Mouse (Mus musculus): ENCODE data around the gene Nhlrc4.

Gene Nhlrc4

DNA sequence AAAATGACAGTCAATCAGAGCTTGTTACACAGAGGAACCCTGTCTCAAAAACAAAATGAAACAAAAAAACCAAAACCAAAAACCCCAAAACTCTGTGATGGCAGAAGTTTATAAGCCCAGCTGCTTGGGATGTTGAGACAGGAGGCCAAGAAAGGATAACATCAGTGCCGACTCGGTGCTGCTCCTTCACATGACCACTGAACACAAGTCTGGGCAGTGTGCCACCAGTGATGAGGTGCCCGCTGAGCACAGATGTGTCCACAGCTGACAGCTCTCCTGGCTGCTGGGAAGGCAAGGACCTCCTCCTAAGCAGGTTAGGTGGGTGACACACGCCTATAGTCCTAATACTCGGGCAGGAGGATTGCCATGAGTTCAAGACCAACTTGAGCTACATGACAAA lies 22.6 kb downstream of the Nhlrc4 start:
- DNase-seq (ENCODE audit: low spot score) = no peak

DNA sequence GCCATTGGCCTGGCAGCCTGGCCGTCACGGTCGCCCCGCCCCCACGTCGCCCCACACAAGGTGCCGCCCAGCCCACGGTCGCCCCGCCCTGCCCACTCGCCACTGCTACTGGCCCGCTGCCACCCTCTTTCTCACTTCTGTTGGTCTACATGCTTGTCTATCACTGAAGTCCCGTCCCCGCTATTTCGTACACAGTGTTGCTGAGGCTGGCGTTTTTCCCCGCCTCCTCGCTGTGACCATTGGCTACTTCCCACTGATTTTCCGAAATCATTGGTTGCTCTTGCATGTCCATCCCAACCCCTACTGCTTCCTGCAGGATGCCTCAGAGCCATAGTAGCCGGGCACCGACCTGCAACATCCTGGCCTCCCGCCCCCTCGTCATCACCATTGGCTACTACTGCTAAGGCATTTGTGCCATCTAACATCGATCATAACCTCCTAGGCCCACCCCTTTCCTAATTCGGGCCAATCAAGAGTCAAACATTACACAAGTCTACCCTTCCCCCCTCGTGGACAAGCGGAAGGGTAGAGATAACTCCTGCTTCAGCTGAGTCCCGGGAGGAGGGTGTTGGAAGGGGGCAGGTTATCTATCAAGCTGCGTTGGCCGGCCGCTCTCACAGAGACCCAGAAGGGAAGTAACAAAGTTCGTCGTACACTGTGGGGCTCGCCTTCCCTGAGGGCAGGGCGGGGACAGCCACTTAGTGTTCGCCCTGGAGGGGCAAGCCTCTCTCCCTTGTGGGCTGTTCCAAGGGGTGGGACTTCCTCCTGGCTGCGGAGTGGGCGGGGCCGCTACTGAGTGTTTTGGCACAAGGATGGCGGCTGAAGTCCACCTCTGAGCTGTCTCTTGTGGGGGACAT lies 24.7 kb downstream of the Nhlrc4 start:
- peak; percentile 100 for DNase-seq (ENCODE audit: low spot score)

DNA sequence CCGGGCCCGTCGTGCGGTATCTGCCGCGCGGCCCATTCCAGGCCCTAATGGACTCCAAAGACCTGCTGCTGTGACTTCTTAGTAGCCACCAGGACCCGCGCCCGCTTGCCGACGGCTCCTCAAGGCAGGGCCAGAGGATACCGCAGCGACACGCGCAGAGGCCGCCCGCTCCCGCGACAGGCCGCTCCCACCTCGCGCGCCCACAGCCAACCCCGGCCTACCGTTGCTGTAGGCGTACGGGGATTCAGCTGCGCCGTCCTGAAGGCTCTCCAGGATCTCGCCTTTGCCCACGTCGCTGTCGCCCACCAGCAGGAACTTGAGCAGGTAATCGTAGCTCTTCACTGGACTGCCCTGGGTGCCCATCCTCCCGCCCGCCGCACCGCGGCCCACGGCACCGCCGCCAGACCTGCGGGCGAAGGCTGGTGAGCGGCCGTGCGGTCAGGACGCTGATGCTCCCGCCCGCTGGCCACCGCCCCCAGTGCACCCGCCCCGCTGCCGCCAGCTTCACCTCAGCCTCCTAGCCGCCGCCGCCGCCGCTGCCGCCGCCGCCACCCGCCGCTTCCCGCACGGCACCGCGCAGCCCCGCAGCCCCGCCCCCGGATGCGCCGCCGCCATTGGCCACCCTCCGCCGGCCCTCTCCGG lies 25.5 kb downstream of the Nhlrc4 start, which contains the start of gene Rab40c:
Gene Rab40c (minus strand): TSS at position 584 of the 642 bp plus-strand sequence.
- peak; percentile 22 for DNase-seq (ENCODE audit: low spot score)

DNA sequence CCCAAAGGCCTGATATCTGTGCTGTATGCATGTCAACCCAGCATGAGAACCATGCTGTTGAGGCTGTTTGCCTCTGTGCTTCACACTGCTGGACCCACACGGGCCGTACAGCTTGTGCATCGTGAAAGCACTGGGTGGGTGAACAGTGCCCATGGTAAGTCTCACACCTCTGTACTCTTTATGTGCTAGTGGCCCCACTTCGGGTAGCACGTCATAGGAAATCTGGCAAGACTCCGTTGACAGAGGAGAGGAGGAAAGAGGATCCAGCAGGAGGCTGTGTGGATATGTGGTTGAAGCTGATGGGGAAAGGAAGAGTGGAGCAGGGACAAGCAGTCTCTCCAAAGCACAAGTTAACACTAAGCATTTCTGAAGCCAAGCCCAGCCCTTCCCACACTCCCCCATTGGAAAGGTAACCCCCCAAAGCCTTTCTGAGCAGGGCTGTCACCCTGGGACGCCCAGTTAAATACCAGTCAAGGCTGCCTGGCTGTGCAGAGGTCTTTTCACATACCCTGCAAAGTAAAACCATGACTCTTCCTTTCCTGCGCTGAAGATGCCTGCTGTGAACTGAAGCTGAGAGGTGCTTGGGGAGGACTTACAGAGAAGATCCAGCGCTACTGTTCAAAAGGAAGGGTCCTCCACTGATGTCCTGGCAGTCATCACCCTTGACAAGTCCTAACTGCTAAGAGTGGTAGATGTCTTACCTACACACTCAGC lies 26.6 kb downstream of the Nhlrc4 start:
- DNase-seq (ENCODE audit: low spot score) = no peak

DNA sequence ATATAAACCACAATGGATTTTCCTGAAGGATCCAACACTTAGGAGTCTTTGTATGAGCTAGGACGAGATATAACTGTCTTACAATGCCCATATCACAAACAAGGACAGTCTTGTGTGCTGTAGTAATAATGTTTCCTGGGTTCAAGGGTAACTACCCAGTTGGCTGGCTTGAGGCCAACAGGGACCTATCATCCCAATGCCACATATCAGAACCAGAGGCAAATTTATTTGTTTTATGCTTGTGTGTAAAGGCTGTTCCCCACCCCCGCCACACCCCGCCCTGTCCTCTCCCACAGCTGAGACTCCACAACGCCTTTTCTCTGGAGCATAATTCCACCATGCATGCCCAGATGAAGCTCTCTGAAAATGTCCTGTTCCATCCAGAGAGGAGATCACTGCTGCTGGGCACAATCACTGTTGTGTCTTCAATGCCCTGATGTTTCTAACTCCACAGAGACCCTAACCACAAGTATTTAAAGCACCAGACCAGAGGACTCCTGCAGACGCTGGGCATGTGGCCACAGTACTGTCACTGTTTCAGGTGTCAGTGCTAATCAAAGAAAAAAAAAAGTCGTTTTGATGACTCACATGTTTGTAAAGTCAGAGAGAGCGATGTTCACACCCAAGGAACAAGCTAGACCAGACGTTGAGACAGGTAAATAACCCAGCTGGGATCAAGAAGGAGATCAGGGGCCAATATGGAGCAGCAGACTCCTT lies 27.7 kb downstream of the Nhlrc4 start:
- DNase-seq (ENCODE audit: low spot score) = no peak

DNA sequence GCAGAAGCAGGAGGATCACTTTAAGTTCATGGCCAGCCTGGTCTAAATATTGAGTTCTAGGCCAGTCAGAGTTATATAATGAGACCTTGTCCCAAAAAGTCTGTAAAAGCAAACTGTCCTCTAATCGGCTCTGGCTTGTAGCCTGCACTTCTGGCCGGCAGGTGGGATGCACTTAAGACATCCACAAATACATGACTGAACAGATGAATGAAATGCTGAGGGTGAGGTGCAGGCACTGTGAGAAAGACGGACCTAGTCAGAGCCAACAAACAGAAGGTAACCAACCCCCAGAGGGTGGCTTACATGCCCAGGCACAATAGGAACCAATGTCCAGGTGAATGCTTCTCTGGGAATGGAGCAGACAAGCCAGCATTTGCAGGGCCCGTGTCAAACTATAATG lies 30.5 kb downstream of the Nhlrc4 start:
- DNase-seq (ENCODE audit: low spot score) = no peak

DNA sequence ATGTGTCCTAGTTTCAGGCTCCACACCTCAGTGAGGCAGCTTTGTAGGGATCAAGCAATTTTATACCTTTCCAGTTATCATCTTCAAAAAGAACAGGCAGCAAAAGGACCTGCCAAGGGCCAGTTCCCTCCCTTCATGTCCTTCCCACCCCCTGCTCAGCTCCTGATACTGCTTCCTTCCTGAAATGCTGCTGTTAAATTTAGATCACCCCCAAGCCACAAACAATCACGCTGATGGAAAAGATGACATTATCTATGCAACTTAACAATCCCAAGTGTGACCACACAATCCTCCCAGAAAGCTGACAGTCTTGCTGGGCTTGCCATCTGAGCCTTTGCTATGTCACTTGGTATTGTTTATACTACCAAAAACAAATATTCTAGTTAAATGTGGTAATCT lies 30.9 kb downstream of the Nhlrc4 start:
- DNase-seq (ENCODE audit: low spot score) = no peak

DNA sequence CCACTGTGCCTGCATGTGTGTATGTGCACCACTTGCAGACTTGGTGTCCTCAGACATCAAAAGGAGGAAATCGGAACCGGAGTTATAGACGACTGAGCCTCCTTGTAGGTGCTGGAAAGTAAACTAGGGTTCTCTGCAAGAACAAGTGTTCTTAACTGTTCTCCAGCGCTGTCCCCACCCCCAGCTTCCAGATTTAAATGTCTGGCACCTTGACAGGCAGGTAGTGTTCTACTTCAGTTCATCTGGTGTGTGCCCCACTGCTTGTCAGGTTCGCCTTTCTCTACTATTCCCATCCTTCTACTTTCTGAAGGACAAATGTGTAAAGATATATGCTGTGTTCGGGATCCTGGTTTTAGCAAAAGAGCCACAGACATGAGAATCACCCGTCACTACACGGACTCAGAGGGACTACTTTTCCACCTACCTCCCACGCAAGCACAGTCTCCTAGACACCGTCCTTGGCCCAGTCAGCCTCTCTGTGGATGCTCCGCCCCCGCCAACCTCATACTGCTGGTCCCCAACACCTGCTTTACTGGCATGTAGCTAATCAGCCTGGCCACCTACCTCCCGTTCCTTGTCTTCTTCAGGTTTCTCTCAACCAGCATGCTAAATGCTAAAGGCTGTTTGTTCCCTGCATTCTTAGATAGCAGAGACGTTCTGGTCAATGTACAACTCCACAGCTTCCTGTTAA lies 31.4 kb downstream of the Nhlrc4 start:
- DNase-seq (ENCODE audit: low spot score) = no peak

DNA sequence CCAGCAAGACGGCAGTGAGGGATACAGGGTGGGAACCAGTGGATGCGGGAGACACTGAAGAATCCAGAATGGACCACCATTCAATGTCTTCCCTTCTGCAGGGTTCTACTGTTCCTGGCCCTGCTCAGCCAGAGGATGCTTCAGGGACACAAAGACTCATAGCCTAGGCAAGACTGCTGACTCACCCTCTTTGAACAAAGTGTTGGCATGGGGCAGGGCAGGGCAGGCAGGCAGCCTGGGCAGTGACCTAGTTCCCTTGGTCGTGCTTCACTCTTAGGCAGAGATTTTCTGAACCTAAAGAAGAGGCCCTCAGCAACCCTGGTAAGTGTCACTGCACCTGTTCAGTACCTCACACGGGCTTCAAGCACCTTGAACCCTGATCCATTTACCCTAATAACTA lies 32.9 kb downstream of the Nhlrc4 start:
- no peak for DNase-seq (ENCODE audit: low spot score)

DNA sequence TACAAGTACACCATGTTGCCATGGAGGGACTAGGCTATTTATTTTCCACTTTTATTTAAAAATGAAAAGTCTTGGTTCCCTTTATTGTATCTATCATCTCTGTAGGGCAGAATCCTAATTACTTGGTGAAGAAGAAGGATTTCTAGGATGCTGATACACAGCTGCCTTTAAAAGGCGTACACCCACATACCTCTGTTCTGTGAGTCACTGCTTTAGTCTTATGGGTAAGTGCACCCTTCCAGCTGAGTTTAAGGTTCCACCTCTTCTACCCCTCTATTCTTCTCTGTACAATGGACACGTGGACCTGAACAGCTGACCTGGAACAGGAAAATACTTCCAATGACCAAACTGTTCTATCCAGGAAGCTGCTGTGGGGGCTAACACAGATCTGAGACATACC lies 37.1 kb downstream of the Nhlrc4 start:
- DNase-seq (ENCODE audit: low spot score) = no peak

DNA sequence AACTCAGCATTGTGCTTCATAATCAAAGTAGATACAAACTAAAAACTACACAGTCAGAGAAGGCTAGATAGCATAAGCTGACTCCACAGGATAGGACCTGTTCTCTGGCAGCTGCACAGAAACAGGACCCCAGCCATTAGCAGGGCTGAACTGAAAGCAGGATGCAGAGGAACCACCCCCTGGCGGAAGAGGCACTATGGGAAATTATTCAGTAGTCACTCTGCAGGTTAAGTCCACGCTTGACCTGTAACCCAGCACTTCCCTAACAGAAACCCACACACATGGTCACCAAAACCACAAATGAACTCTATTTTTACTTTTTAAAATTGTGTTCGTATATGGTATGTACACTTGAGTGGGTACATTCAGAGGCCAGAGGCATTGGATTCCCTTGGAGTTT lies 41.7 kb downstream of the Nhlrc4 start:
- no peak for DNase-seq (ENCODE audit: low spot score)

DNA sequence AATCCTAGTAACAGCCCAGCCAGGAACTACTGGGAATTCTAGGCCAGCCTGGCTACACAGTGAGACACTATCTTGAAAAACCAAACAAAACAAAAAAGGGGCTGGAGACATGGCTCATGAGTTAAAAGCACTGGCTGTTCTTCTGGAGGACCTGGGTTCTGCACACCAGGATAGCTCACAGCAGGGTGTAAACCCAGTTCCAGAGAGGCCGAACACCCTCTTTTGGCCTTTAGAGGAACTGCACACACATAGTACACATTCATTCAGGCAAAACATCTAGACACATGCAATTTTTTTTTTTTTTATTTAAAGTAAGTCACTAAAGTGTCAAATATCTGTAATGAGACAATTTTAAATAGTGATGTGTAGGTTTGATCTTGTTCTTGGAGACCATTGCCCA lies 44.6 kb downstream of the Nhlrc4 start:
- no peak for DNase-seq (ENCODE audit: low spot score)

DNA sequence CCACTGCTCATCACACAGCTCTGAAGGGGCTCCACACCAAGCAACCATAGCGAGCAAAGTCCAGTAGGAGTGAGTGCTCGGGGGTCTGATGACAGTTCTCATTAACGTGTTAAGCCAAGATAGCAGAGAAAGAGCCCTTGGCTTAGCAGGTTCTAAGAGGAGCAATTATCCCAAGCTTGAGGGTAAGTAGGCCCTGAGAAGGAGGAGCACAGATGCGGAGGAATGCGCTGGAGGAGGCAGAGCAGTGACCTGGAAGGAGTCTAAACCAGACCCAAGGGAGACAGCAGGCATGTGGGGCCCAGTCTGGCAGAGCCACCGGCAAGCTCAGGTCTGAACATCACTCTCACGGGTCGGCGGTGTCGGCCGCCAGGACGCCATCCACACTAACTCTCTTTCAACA lies 48.9 kb downstream of the Nhlrc4 start:
- DNase-seq (ENCODE audit: low spot score) = no peak

DNA sequence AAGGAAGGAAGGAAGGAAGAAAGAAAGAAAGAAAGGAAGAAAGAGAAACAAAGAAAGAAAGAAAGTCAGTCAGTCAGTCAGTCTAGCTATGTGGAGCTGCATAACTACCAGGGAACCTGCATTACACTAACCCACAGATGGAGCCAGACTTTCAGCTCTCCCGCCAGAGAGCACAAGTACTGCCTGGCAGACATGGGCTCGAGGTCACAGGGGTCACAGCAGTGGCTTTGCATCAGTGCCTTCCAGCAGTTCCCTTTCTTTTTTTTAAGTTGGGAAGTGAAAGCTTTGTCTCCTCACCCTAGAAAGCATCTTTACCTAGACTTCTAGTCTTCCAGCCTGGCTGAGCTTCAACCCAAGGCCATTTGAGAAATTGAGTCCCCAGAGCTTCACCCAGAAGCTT lies 49.3 kb downstream of the Nhlrc4 start:
- DNase-seq (ENCODE audit: low spot score) = no peak

DNA sequence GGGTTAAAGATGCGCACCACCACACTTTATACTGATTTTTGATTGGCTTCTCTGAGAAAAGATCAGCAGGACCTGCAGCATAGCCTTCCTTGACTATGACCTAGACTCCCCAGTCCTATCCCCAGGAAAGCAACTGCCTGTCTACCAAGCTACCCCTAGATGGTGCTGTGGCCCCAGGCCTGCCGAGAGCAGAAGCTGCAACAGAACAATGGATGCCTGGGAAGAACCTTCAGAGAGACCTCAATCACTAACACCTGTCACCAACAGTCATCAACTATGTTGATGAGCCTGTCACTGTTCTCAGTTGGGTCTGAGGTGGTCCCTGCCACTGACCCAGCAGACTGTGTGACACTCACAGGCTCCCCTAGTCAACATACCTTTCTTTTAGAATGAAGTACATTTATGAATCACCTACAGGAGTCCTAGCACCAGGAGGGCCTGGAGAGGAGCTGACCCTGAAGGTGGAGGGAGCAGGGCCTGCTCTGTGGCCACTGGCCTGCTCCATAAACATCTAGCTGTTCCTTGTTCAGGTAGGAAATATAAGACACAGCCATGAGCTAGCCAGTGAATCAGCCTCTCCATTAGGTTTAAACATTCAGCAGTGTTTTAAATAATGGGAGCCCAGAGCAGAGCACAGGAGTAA lies 50.7 kb downstream of the Nhlrc4 start:
- DNase-seq (ENCODE audit: low spot score) = no peak

Measured in ovary, postnatal 14 days (tissue).